Mouse (Mus musculus) C2C12 (cell line): ENCODE measurements around the gene Myom1.

Source experiments
- CTCF ChIP-seq: IDR thresholded peaks from one replicate; pipeline ENCODE4 v1.5.1; 2011; ENCODE audit not compliant: control insufficient read depth, insufficient read depth, insufficient read length
- MAX ChIP-seq: IDR thresholded peaks from one replicate; pipeline ENCODE4 v1.6.1; 2011; ENCODE audit warnings: mild to moderate bottlenecking, control low read depth
- MYOD1 ChIP-seq: IDR thresholded peaks from one replicate; pipeline ENCODE4 v1.6.1; 2011; ENCODE audit warnings: low read depth; ENCODE audit not compliant: control insufficient read depth, insufficient read length
- MYOG ChIP-seq: IDR thresholded peaks from one replicate; pipeline ENCODE4 v1.6.1; 2011; ENCODE audit not compliant: control insufficient read depth, insufficient read length; ENCODE audit errors: extremely low read depth
- USF1 ChIP-seq: IDR thresholded peaks from one replicate; pipeline ENCODE4 v1.6.1; 2011; ENCODE audit warnings: low read depth, mild to moderate bottlenecking, control low read depth, moderate library complexity

GRCm38 (mm10) chr17:71143155-71143554 lies 140.7 kb downstream of the Myom1 start:
- TF ChIP-seq MYOG, result no peak
- no peak for TF ChIP-seq USF1
- TF ChIP-seq CTCF, result no peak
- no peak for TF ChIP-seq MAX
- TF ChIP-seq MYOD1, result no peak
